Mouse (Mus musculus): Measurements from ENCODE around the gene Casc1. TPM values are rescaled to one million over a fixed set of nuclear protein-coding genes. Genes with fewer than 3 reads are reported as not detected.

Gene Casc1
- polyA plus RNA-seq, 1 experiment from 2014 or later: 0.13 TPM

Other genes starting within 250 kb of the Casc1 start
- gene Bcat1, start 134.8 kb downstream of the Casc1 start, polyA plus RNA-seq (2015; fragmentation: Nextera tagmentation; extraction: Ambion mirVana): 0.96 and 1.2 TPM in 2 replicates
- gene Lrmp, start 95.4 kb downstream of the Casc1 start, polyA plus RNA-seq (2015; fragmentation: Nextera tagmentation; extraction: Ambion mirVana): 16.1 and 17.5 TPM in 2 replicates
- gene Etfrf1, start 129 bp upstream of the Casc1 start, polyA plus RNA-seq (2015; fragmentation: Nextera tagmentation; extraction: Ambion mirVana): 18.6 and 19.9 TPM in 2 replicates
- 41.1 and 44.1 TPM in 2 replicates for gene Kras, start 39.2 kb upstream of the Casc1 start, polyA plus RNA-seq (2015; fragmentation: Nextera tagmentation; extraction: Ambion mirVana)

Data from liver, embryonic 16.5 days (tissue).